Mouse (Mus musculus): ENCODE measurements around the gene Lztfl1.

GRCm38 (mm10) chr9:123695634-123696302 is 21.7 kb downstream of the Lztfl1 start:
- TF ChIP-seq GATA2 (IDR thresholded peaks at IDR 0.05; ENCODE audit: borderline replicate concordance, low read depth, low read length): no peak
- TF ChIP-seq POLR2AphosphoS5 (IDR thresholded peaks at IDR 0.05; ENCODE audit: insufficient replicate concordance, low read depth, low read length): no peak

Data from G1E (cell line).